Mouse (Mus musculus): ENCODE data around the gene Tnik.

Gene Tnik

DNA sequence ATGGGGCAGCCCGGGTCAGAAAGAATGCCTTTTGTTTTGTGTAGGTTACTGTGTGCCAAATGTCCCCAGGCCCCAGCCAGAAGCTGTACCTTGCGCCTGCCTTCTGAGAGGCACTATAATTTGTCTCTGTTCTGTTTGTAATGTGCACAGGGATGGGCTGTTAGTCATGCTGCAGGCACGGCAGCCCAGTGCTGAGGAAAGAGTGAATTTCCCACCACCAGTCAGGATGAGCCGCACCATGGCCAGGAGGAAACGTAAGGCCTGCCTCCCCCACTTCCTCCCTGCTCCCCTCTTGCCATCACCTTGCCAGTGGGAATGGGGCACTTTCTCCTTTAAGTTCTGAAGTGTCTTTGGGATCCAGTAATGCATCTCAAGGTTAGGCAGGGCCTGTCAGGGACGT, 286.4 kb downstream of the Tnik start:
- DNase-seq (ENCODE audit: low spot score), result no peak

GRCm38 (mm10) chr3:28550497-28551093, 287.6 kb downstream of the Tnik start:
- no peak for DNase-seq (ENCODE audit: low spot score)

GRCm38 (mm10) chr3:28551756-28552155, 288.7 kb downstream of the Tnik start:
- DNase-seq (ENCODE audit: low spot score), result no peak

DNA sequence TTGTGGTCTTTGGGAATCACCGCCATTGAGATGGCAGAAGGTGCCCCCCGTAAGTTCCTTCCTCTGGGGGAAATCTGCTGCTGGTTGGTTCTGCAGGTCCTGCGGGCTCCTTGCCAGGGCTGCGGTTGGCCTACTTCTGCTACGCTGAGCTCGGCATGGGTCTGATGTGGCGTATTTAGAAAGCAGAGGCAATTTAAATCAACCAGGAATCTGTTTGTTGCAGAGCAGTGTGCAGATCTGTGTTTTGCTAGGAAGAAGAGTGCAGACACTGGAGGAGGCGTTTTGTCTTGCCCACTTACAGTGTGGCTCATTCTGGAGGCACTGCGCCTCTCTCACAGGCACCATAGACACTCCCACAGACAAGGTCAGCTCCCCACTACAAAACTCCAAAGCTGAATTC, 291.9 kb downstream of the Tnik start:
- DNase-seq (ENCODE audit: low spot score), result no peak

DNA sequence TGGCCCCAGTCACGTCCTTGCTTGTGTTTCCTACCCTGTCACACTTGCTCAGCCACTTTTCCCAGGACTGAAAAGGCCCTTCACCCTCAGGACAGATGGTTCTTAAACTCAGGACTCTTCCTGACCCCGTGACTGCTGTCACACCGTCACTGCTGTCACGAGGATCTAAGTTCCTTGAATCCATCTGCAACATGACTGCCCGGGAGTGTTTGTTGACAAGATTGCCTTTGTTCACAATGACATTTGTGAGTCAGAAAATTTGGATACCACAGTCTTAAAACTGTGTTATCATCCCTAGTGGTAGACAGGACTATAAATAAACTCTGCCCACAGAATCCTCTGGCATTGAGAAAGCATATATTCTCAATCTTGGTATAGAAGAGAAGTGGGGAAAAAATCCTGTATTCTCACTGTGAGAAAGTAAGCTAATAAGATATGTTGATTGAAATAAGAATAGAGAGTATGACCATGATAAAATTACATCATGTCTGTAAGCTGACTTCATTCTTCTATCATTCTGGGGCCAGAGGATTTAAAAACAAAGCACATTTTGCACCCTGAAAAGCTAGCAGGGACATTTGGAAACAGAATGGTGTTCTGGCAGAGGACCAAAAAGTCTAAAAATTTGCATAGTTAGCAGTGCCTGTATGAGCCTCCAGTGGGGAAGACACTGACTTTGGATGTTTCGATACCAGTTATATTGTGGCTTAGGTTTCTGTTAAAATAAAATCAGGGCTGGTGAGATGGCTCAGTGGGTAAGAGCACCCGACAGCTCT, 293.0 kb downstream of the Tnik start:
- DNase-seq (ENCODE audit: low spot score), result peak; percentile 22

DNA sequence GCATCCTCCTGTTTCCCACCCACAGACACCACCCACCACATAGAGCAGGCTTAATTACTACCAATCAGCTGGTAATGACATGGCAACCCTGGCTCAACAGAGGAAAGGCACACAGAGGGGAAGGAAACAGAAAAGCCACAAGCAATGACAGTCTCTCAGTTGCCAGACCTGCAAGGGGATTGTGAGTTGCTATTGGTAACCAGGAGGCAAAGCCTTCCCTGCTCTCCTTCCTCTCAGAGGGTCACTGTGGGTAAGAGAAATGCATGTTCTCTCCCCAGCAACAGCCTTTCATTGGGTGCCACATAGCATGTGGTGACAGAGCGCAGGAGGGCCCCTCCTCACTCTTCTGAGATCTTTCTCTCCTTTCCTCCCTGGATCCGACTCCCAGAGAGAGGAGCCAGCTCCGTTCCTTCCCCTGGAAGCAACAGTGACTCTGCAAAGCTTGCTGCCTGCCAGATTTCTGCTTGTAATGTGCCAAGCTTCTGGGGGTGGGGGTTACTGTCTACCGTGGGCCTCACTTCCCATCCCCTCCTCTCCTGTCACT, 295.4 kb downstream of the Tnik start:
- DNase-seq (ENCODE audit: low spot score), result no peak

- no peak for DNase-seq (ENCODE audit: low spot score)
Observed at GRCm38 (mm10) chr3:28561408-28561807, 298.4 kb downstream of the Tnik start.

- peak; percentile 30 for DNase-seq (ENCODE audit: low spot score)
Observed at GRCm38 (mm10) chr3:28562612-28563332, 299.8 kb downstream of the Tnik start.

DNA sequence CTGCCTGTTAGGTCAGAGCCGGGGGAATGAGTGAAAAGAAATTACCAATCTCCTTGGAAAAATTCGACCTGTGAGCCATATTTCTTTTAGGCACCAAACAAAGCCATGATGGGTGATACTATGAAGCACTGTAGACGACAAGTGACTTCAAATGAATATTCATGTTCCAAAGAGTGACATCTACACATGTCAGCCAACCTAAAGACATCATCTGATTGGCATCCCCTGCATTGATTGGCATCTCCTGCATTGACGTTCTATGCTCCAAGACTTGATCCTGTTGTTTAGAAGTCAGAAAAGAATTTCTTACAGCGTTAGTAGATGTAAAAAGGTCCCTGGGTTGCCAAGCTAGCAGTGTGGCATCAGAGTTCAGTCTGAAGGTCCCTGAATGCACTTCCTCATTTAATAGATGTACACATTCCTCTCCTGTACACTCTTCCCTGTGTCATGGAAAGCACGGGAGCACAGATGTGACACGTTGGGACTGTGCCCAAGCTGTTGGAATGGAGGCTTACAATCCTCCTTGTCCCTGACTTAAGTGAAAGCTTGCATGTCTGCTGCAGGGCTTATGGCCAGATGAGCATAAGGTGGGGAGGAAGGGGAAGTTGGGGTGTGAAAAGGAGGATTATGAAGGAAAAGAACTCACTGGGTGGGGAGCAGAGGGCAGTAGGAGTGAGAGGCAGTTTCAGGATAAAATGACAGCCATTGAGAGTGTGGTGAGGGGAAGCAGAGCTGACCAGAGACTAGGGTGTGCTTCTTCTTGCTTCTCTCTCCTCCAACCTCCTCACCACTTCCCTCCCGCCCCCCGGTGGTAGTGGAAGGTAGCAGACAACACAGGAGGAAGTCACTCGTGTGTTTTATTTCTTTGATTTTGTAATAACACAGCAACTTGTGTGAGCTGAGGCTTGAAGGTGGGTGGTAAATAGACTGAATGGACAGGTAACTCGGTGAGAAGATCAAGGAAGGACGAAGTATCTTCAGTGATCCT, 301.6 kb downstream of the Tnik start:
- DNase-seq (ENCODE audit: low spot score), result no peak

DNA sequence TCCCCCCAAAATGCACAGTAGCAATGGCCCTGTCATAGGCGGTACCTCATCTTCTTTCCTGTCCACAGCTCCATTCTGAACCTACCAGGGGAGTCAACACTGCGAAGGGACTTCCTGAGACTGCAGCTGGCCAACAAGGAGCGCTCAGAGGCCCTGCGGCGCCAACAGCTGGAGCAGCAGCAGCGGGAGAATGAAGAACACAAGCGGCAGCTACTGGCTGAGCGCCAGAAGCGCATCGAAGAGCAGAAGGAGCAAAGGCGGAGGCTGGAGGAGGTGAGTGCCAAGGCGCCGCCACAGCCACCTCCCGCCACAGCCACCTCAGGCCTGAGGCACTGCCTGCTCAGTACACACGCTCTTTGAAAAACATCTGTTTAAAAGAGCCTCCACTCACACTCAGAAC, 314.3 kb downstream of the Tnik start:
- DNase-seq (ENCODE audit: low spot score), result no peak

DNA sequence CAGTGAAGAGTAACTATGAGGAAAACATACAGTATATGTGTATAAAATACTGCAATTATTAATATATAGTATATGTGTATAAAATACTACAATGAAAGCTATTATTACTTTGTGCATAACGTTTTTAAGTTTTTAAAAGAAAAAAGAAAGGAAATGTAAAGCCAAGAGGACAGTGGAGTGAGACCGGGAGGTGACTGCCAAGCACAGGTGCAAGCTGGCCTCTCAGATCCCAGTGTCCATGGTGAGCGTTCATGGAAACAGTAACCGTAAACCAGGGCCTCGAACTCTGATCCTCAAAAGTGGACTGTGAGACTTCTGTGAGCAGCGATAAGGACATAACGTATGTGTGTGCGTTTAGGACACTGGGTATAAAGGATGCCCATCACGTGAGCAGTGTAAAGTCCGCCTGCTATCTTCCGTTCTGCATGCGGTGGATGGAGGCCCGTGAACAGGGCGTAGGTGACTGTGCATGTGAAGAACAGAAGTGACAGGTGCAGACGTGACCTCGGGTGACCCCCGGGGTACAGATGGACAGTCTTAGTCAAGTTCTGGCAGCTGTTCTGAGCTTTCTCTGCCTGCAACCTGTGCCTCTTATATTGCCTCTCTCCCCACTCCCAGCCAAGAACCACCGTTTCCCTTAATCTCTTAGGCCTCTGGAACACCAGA, 316.1 kb downstream of the Tnik start:
- DNase-seq (ENCODE audit: low spot score), result no peak

GRCm38 (mm10) chr3:28585750-28586465, 322.9 kb downstream of the Tnik start:
- DNase-seq (ENCODE audit: low spot score), result no peak

DNA sequence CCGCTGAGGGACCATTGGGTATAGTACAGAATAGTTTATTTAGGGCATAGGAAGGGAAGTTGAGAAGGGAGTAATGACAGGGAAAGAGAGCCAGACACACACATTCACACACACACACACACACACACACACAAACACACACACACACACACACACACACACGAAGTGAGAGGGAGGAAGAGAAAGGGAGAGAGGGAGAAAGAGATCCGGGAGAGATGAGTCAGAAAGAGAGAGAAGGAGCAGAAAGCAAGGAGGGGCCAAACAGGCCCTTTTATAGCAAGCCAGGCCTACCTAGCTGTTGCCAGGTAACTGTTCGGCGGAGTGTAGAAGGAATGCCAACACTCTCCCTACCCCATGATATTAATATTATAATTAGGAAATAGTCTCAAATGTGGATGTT, 324.8 kb downstream of the Tnik start:
- DNase-seq (ENCODE audit: low spot score), result no peak

- no peak for DNase-seq (ENCODE audit: low spot score)
Observed at GRCm38 (mm10) chr3:28591345-28591744, 328.3 kb downstream of the Tnik start.

DNA sequence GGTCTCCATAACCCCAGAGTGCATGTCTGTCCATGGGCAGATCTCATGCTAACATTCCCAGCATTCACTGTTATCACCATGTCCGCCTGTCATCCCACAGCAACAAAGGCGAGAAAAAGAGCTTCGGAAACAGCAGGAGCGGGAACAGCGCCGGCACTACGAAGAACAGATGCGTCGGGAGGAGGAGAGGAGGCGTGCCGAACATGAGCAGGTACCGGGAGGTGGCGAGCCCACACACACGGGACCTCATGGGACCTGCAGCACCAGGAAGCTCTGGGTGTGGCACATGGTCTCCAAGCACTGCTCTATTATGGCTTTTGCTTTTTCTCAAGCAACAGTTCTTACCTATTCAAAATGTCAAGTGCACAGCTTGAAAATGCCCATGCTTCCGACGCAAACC, 330.9 kb downstream of the Tnik start:
- no peak for DNase-seq (ENCODE audit: low spot score)

DNA sequence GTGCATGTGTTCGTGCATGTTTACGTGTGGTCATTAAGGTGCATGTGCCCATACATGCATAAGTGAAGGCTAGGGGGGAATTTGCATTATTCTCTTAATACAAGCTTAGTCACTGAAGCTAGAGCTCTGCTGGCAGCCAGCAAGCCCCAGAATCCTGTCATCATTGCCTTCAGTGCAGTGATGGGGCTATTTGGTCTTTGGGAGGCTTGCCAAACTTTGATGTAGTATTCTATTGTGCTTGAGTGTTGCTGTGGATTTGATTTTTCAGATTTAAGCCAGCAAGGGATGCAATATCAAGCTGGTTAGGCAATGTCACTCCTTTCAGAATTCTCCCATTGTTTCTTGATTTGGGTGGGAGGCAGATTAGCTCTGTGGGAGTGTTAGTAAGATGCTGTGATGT, 336.5 kb downstream of the Tnik start:
- DNase-seq (ENCODE audit: low spot score), result no peak

DNA sequence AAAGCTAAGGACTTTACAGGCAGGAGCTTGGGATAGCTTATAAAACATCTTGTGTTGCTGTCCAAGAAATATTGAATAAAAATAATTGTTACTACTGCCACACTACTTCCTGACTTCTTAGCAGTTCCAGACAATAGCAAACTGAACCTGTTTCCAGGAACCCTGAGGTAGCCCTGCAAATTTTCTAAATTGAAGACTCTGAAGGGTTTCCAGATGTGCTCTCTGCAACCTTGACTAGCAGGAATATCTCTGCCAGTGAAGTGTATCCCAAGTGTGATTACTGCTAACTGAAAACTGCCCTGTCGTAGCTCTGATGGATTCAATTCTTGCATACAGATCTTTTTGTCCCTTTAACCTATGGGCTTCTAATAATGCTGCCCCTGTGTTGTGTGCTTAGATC, 343.7 kb downstream of the Tnik start:
- no peak for DNase-seq (ENCODE audit: low spot score)

GRCm38 (mm10) chr3:28612330-28612729, 349.3 kb downstream of the Tnik start:
- DNase-seq (ENCODE audit: low spot score), result no peak

DNA sequence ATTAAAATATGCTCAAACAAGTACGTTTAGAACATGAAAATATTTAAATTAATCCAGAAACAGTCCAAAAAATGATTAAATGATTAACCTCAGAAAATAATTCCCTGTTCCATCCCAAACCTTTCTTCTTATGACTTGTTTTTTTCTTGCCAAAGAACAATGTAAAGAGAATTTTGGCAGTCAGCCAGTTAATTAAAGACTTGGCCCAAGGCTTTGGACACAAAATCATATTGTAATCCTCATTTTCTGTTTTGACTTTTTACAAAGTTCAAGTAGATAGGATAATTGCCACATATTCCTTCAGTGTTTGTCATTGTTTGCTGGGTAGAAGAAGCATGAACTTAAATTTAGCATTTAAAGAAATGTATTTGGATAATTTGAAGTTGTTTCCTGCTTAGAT, 353.4 kb downstream of the Tnik start:
- peak; percentile 3 for DNase-seq (ENCODE audit: low spot score)

- DNase-seq (ENCODE audit: low spot score), result no peak
Observed at GRCm38 (mm10) chr3:28617008-28617627, 354.1 kb downstream of the Tnik start.

All from adipocyte (in vitro differentiated cells).